Mouse (Mus musculus): Measurements from ENCODE around the gene Exosc9. TPM values are rescaled to one million over a fixed set of nuclear protein-coding genes. Genes with fewer than 3 reads are reported as not detected.

The Exosc9 gene
- polyA plus RNA-seq, 1 experiment from 2014 or later, result 79.6 TPM

- ATAC-seq, result no peak
- Histone ChIP-seq H3K4me2 (ENCODE audit: low read length) (no peak overlapping the region), H3K9ac (ENCODE audit: low read depth, low read length) (no peak overlapping the region), H3K27me3 (ENCODE audit: control insufficient read depth, insufficient read depth, low read depth, low read length) (no peaks in the 10 kb centered on the region), H3K36me3 (ENCODE audit: control insufficient read depth, insufficient read depth, low read length) (no peaks in the 10 kb centered on the region), H3K9me3 (replicated peaks; ENCODE audit: control insufficient read depth, low read length, poor library complexity, severe bottlenecking) (no peaks in the 10 kb centered on the region), H3K4me3 (ENCODE audit: low read depth, low read length) (no peak overlapping the region), H3K4me1 (ENCODE audit: control insufficient read depth, insufficient read depth, low read length) (no peaks in the 10 kb centered on the region), H3K27ac (ENCODE audit: low read length) (no peak overlapping the region)
- 91% methylated on average over 2 of the region's 2 CpGs for WGBS
Measured at GRCm38 (mm10) chr3:36541399-36541798, 11.0 kb upstream of the Exosc9 start.

GRCm38 (mm10) chr3:36544961-36545360 lies 7.4 kb upstream of the Exosc9 start:
- no peak overlapping the region for H3K4me2 ChIP-seq (ENCODE audit: low read length)
- no peak overlapping the region for H3K27ac ChIP-seq (ENCODE audit: low read length)
- H3K9me3 ChIP-seq (replicated peaks; ENCODE audit: control insufficient read depth, low read length, poor library complexity, severe bottlenecking), result no peaks in the 10 kb centered on the region
- no peaks in the 10 kb centered on the region for H3K4me1 ChIP-seq (ENCODE audit: control insufficient read depth, insufficient read depth, low read length)
- H3K27me3 ChIP-seq (ENCODE audit: control insufficient read depth, insufficient read depth, low read depth, low read length), result no peaks in the 10 kb centered on the region
- H3K9ac ChIP-seq (ENCODE audit: low read depth, low read length), result no peak overlapping the region
- ATAC-seq, result no peak
- no peaks in the 10 kb centered on the region for H3K36me3 ChIP-seq (ENCODE audit: control insufficient read depth, insufficient read depth, low read length)
- WGBS, result 76% methylated on average over 3 of the region's 3 CpGs
- no peak overlapping the region for H3K4me3 ChIP-seq (ENCODE audit: low read depth, low read length)

DNA sequence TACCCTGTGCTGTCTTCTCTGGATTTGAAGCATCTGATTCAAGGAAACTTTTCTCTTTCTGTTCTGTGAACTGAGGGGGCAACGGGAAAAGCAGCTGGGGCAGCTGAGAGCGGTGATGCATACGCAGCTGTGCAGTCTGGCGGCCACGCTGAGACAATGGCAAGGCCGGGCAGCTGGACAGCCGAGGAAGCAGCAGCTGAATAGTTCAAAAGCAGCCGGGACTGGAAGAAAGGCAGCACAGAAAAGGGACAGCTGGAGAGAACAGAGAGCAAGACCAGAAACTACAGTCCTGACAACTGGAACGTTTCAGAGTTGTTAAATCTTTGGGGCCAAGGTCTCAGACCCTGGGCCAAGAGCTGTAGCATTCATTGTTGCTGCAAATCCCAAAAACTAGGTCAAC lies 1.1 kb upstream of the Exosc9 start:
- H3K9me3 ChIP-seq (replicated peaks; ENCODE audit: control insufficient read depth, low read length, poor library complexity, severe bottlenecking), result no peaks in the 10 kb centered on the region
- peak overlapping the region; percentile 78 for H3K9ac ChIP-seq (ENCODE audit: low read depth, low read length)
- peak overlapping the region; percentile 72 for H3K4me3 ChIP-seq (ENCODE audit: low read depth, low read length)
- H3K4me1 ChIP-seq (ENCODE audit: control insufficient read depth, insufficient read depth, low read length), result peaks cover 13% of the 10 kb centered on the region
- peak overlapping the region; percentile 35; the same call in 1 of the 2 replicates for H3K27ac ChIP-seq (ENCODE audit: low read length)
- no peaks in the 10 kb centered on the region for H3K27me3 ChIP-seq (ENCODE audit: control insufficient read depth, insufficient read depth, low read depth, low read length)
- peaks cover 9% of the 10 kb centered on the region for H3K36me3 ChIP-seq (ENCODE audit: control insufficient read depth, insufficient read depth, low read length)
- H3K4me2 ChIP-seq (ENCODE audit: low read length), result peak overlapping the region; percentile 85
- 0 out of 2 replicates have a peak, but pooled peaks have one; percentile 5 for ATAC-seq
- 2% methylated on average over 9 of the region's 9 CpGs for WGBS

DNA sequence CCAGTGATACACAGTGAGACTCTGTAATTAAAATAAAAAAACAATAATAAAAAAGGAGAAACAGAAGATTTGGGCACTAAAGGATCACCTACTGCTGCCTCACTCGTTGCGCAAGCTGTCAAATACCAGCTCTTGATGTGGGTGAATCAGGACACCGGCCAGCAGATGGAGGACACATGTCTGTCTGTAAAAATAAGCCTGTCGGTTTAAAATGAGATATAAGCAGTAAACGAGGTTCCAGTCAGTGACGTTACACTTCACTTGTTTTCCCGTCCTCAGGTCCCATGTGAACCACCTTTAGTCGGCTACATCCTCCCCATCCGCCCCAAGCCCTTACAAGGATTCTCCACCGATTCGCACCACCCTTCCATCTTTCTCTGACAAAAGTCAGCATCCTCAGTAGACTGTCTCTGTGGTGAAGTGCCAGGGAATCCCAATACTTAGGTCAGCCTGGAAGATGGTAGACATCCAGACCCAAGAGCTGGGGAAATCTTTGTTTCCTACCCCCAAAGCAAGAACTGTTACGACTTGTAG lies 488 bp upstream of the Exosc9 start:
- ATAC-seq, result peak; percentile 80
- Histone ChIP-seq H3K4me1 (ENCODE audit: control insufficient read depth, insufficient read depth, low read length) (peaks cover 13% of the 10 kb centered on the region), H3K27me3 (ENCODE audit: control insufficient read depth, insufficient read depth, low read depth, low read length) (no peaks in the 10 kb centered on the region), H3K4me2 (ENCODE audit: low read length) (peak overlapping the region; percentile 85), H3K36me3 (ENCODE audit: control insufficient read depth, insufficient read depth, low read length) (peaks cover 9% of the 10 kb centered on the region), H3K4me3 (ENCODE audit: low read depth, low read length) (peak overlapping the region; percentile 72), H3K27ac (ENCODE audit: low read length) (peak overlapping the region; percentile 79), H3K9me3 (replicated peaks; ENCODE audit: control insufficient read depth, low read length, poor library complexity, severe bottlenecking) (no peaks in the 10 kb centered on the region), H3K9ac (ENCODE audit: low read depth, low read length) (peak overlapping the region; percentile 78)
- 12% methylated on average over 12 of the region's 12 CpGs for WGBS

- no peaks in the 10 kb centered on the region for H3K9me3 ChIP-seq (replicated peaks; ENCODE audit: control insufficient read depth, low read length, poor library complexity, severe bottlenecking)
- WGBS, result 97% methylated on average over 1 of the region's 1 CpGs
Measured at GRCm38 (mm10) chr3:36557601-36558000, 5.2 kb downstream of the Exosc9 start.

DNA sequence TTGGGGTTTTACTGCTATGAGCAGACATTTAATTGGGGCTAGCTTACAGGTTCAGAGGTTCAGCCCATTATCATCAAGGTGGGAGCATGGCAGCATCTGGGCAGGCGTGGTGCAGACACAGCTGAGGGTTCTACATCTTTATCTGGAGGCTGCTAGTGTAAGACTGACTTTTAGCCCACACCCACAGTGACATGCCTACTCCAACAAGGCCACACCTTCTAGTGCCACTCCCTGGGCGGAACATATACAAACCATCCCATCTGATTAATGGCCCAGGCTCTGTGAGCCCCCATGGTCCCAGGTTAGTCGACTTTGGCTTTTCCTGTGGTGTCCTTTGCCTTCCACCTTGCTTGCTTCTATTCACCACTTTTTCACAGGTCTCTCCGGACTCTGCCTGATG lies 7.2 kb downstream of the Exosc9 start:
- Histone ChIP-seq H3K27me3 (ENCODE audit: control insufficient read depth, insufficient read depth, low read depth, low read length) (no peaks in the 10 kb centered on the region), H3K4me1 (ENCODE audit: control insufficient read depth, insufficient read depth, low read length) (no peaks in the 10 kb centered on the region), H3K4me2 (ENCODE audit: low read length) (no peak overlapping the region), H3K9me3 (replicated peaks; ENCODE audit: control insufficient read depth, low read length, poor library complexity, severe bottlenecking) (no peaks in the 10 kb centered on the region), H3K36me3 (ENCODE audit: control insufficient read depth, insufficient read depth, low read length) (peaks cover 42% of the 10 kb centered on the region), H3K4me3 (ENCODE audit: low read depth, low read length) (no peak overlapping the region), H3K27ac (ENCODE audit: low read length) (no peak overlapping the region), H3K9ac (ENCODE audit: low read depth, low read length) (no peak overlapping the region)
- ATAC-seq, result no peak
- WGBS, result 94% methylated on average over 4 of the region's 4 CpGs

More at GRCm38 (mm10) chr3:36557601-36558000, 5.2 kb downstream of the Exosc9 start:
- peaks cover 31% of the 10 kb centered on the region for H3K36me3 ChIP-seq (ENCODE audit: control insufficient read depth, insufficient read depth, low read length)
- no peaks in the 10 kb centered on the region for H3K27me3 ChIP-seq (ENCODE audit: control insufficient read depth, insufficient read depth, low read depth, low read length)
- H3K27ac ChIP-seq (ENCODE audit: low read length), result no peak overlapping the region
- H3K9ac ChIP-seq (ENCODE audit: low read depth, low read length), result no peak overlapping the region
- H3K4me1 ChIP-seq (ENCODE audit: control insufficient read depth, insufficient read depth, low read length), result peaks cover 5% of the 10 kb centered on the region; the same call in 1 of the 2 replicates
- no peak for ATAC-seq
- H3K4me2 ChIP-seq (ENCODE audit: low read length), result no peak overlapping the region
- H3K4me3 ChIP-seq (ENCODE audit: low read depth, low read length), result no peak overlapping the region

- Histone ChIP-seq H3K9ac (ENCODE audit: low read depth, low read length) (no peak overlapping the region), H3K36me3 (ENCODE audit: control insufficient read depth, insufficient read depth, low read length) (peaks cover 35% of the 10 kb centered on the region), H3K27me3 (ENCODE audit: control insufficient read depth, insufficient read depth, low read depth, low read length) (no peaks in the 10 kb centered on the region), H3K4me2 (ENCODE audit: low read length) (no peak overlapping the region), H3K27ac (ENCODE audit: low read length) (no peak overlapping the region), H3K4me3 (ENCODE audit: low read depth, low read length) (no peak overlapping the region), H3K4me1 (ENCODE audit: control insufficient read depth, insufficient read depth, low read length) (no peaks in the 10 kb centered on the region), H3K9me3 (replicated peaks; ENCODE audit: control insufficient read depth, low read length, poor library complexity, severe bottlenecking) (no peaks in the 10 kb centered on the region)
- 90% methylated on average over 3 of the region's 3 CpGs for WGBS
- ATAC-seq, result no peak
Measured at GRCm38 (mm10) chr3:36563666-36564065, 11.3 kb downstream of the Exosc9 start.

GRCm38 (mm10) chr3:36569836-36570235 lies 17.4 kb downstream of the Exosc9 start:
- ATAC-seq, result no peak
- Histone ChIP-seq H3K9me3 (replicated peaks; ENCODE audit: control insufficient read depth, low read length, poor library complexity, severe bottlenecking) (no peaks in the 10 kb centered on the region), H3K27me3 (ENCODE audit: control insufficient read depth, insufficient read depth, low read depth, low read length) (no peaks in the 10 kb centered on the region), H3K9ac (ENCODE audit: low read depth, low read length) (no peak overlapping the region), H3K4me2 (ENCODE audit: low read length) (no peak overlapping the region), H3K36me3 (ENCODE audit: control insufficient read depth, insufficient read depth, low read length) (peaks cover 4% of the 10 kb centered on the region), H3K4me1 (ENCODE audit: control insufficient read depth, insufficient read depth, low read length) (peaks cover 8% of the 10 kb centered on the region), H3K4me3 (ENCODE audit: low read depth, low read length) (no peak overlapping the region), H3K27ac (ENCODE audit: low read length) (no peak overlapping the region)
- WGBS, result 85% methylated on average over 5 of the region's 5 CpGs

- peak overlapping the region; percentile 74 for H3K4me3 ChIP-seq (ENCODE audit: low read depth, low read length)
- peaks cover 3% of the 10 kb centered on the region for H3K36me3 ChIP-seq (ENCODE audit: control insufficient read depth, insufficient read depth, low read length)
- peak overlapping the region; percentile 54 for H3K9ac ChIP-seq (ENCODE audit: low read depth, low read length)
- ATAC-seq, result peak; percentile 27; the same call in 1 of the 2 replicates
- H3K27me3 ChIP-seq (ENCODE audit: control insufficient read depth, insufficient read depth, low read depth, low read length), result no peaks in the 10 kb centered on the region
- peak overlapping the region; percentile 96 for H3K4me2 ChIP-seq (ENCODE audit: low read length)
- H3K4me1 ChIP-seq (ENCODE audit: control insufficient read depth, insufficient read depth, low read length), result peaks cover 8% of the 10 kb centered on the region
- H3K9me3 ChIP-seq (replicated peaks; ENCODE audit: control insufficient read depth, low read length, poor library complexity, severe bottlenecking), result no peaks in the 10 kb centered on the region
- no peak overlapping the region for H3K27ac ChIP-seq (ENCODE audit: low read length)
- 0% methylated on average over 46 of the region's 46 CpGs for WGBS
Measured at GRCm38 (mm10) chr3:36571361-36571826, 19.0 kb downstream of the Exosc9 start.

Data from midbrain, embryonic 16.5 days (tissue).